Mouse (Mus musculus) midbrain, postnatal 0 days (tissue): ENCODE data around the gene Tex2. TPM values are rescaled to one million over a fixed set of nuclear protein-coding genes. Genes with fewer than 3 reads are reported as not detected.
"Not testable (repeated sequence)": the region's sequence is repeated elsewhere in the genome, so short reads cannot be mapped to it uniquely, and the experiment has no call there.

Experiments used
- ATAC-seq: fragments of 200-750 bp; cut with Nextera tagmentation; 2 replicates; pipeline ENCODE4 v1.8.0; 2017; ENCODE audit warnings: moderate number of reproducible peaks, mild to moderate bottlenecking, moderate TSS enrichment, moderate library complexity; ENCODE audit not compliant: low FRiP score
- DNase-seq: peaks from one replicate; pipeline ENCODE4 v3.0.0-alpha.2; 2015; ENCODE audit warnings: low spot score
- H3K27ac ChIP-seq: fragments of 300-500 bp; sonication (generic); 2 replicates; pipeline ENCODE4 v1.5.1; 2014; ENCODE audit warnings: low read depth, mild to moderate bottlenecking, low read length, mixed read lengths
- H3K27me3 ChIP-seq: fragments of 300-500 bp; sonication (generic); 2 replicates; pipeline ENCODE4 v1.6.1; 2014; ENCODE audit warnings: low read length, control low read depth, mixed read lengths; ENCODE audit not compliant: insufficient read depth
- H3K36me3 ChIP-seq: fragments of 300-500 bp; sonication (generic); 2 replicates; pipeline ENCODE4 v1.6.1; 2014; ENCODE audit warnings: low read length, control low read depth, mixed read lengths; ENCODE audit not compliant: insufficient read depth
- H3K4me1 ChIP-seq: fragments of 300-500 bp; sonication (generic); 2 replicates; pipeline ENCODE4 v1.6.1; 2014; ENCODE audit warnings: mild to moderate bottlenecking, control low read depth, antibody characterized with exemption, low read length, mixed read lengths; ENCODE audit not compliant: insufficient read depth
- H3K4me2 ChIP-seq: fragments of 300-500 bp; sonication (generic); 2 replicates; pipeline ENCODE4 v1.6.1; 2014; ENCODE audit warnings: low read depth, mild to moderate bottlenecking, low read length, mixed read lengths; ENCODE audit not compliant: poor library complexity, severe bottlenecking
- H3K4me3 ChIP-seq: fragments of 300-500 bp; sonication (generic); 2 replicates; pipeline ENCODE4 v1.5.1; 2014; ENCODE audit warnings: low read depth, mild to moderate bottlenecking, low read length, moderate library complexity
- H3K9ac ChIP-seq: fragments of 300-500 bp; sonication (generic); replicated peaks from 2 replicates; pipeline ENCODE4 v1.6.1; 2014; ENCODE audit warnings: mild to moderate bottlenecking, low read length, moderate library complexity, mixed read lengths; ENCODE audit not compliant: poor library complexity, severe bottlenecking
- H3K9me3 ChIP-seq: fragments of 300-500 bp; sonication (generic); 2 replicates; pipeline ENCODE4 v1.6.1; 2016; ENCODE audit warnings: low read length, control low read depth
- CTCF ChIP-seq: IDR thresholded peaks from 2 replicates; pipeline ENCODE4 v1.5.1; 2016; ENCODE audit warnings: antibody characterized with exemption, mild to moderate bottlenecking
- WGBS: fragments of 180-500 bp; shearing (Covaris S2); extraction: QIAGEN DNeasy Blood & Tissue Kit; methylation state at CpG from one replicate; pipeline ENCODE4 v1.1.7; 2014; 5-methylcytosine and 5-hydroxymethylcytosine counted together
- polyA plus RNA-seq: library from polyadenylated mRNA; unstranded; fragments of >200 nt; fragmentation: Nextera tagmentation; extraction: Ambion mirVana; gene quantifications from 2 replicates; pipeline ENCODE4 v1.2.1, GENCODE M21; 2015
- total RNA-seq: library from RNA; depleted of rRNA; stranded (reverse); fragments of >200 nt; gene quantifications from 2 replicates; pipeline ENCODE4 v1.2.3, GENCODE M21; 2014

Gene Tex2
- total and polyA plus RNA-seq, 2 experiments from 2014 or later = 36.3 to 69.5 TPM

GRCm38 (mm10) chr11:106637754-106638153, 24.5 kb upstream of the Tex2 start:
- no peak overlapping the region for H3K4me3 ChIP-seq
- DNase-seq = no peak
- H3K9me3 ChIP-seq = no peaks in the 10 kb centered on the region
- no peak for ATAC-seq
- H3K4me2 ChIP-seq = no peak overlapping the region
- no peaks in the 10 kb centered on the region for H3K27me3 ChIP-seq
- no peak for TF ChIP-seq CTCF
- H3K36me3 ChIP-seq = no peaks in the 10 kb centered on the region
- H3K4me1 ChIP-seq = no peaks in the 10 kb centered on the region
- no peak overlapping the region for H3K27ac ChIP-seq
- WGBS = 15% methylated on average over 7 of the region's 7 CpGs
- H3K9ac ChIP-seq = no peak overlapping the region

- WGBS = 44% methylated on average over 2 of the region's 2 CpGs
- no peak overlapping the region for H3K4me3 ChIP-seq
These were observed 22.7 kb upstream of the Tex2 start for GRCm38 (mm10) chr11:106635946-106636345.

GRCm38 (mm10) chr11:106634175-106634574, 21.0 kb upstream of the Tex2 start:
- H3K9ac ChIP-seq, H3K4me3 ChIP-seq, H3K4me2 ChIP-seq, DNase-seq, H3K27ac ChIP-seq, H3K9me3 ChIP-seq, ATAC-seq, H3K36me3 ChIP-seq, H3K4me1 ChIP-seq, H3K27me3 ChIP-seq: not testable (repeated sequence)
- 97% methylated on average over 3 of the region's 3 CpGs for WGBS

More at GRCm38 (mm10) chr11:106635946-106636345, 22.7 kb upstream of the Tex2 start:
- Histone ChIP-seq H3K27me3 (no peaks in the 10 kb centered on the region), H3K9me3 (no peaks in the 10 kb centered on the region), H3K4me1 (no peaks in the 10 kb centered on the region), H3K4me2 (no peak overlapping the region), H3K9ac (no peak overlapping the region), H3K27ac (no peak overlapping the region), H3K36me3 (no peaks in the 10 kb centered on the region)
- no peak for DNase-seq
- no peak for ATAC-seq
- TF ChIP-seq CTCF = no peak

GRCm38 (mm10) chr11:106633456-106633855, 20.2 kb upstream of the Tex2 start:
- Histone ChIP-seq H3K27me3 (no peaks in the 10 kb centered on the region), H3K4me1 (no peaks in the 10 kb centered on the region), H3K27ac (no peak overlapping the region), H3K4me2 (no peak overlapping the region), H3K36me3 (no peaks in the 10 kb centered on the region), H3K4me3 (no peak overlapping the region), H3K9ac (no peak overlapping the region), H3K9me3 (no peaks in the 10 kb centered on the region)
- 86% methylated on average over 2 of the region's 2 CpGs for WGBS
- no peak for ATAC-seq
- no peak for TF ChIP-seq CTCF
- no peak for DNase-seq

GRCm38 (mm10) chr11:106627692-106628091, 14.5 kb upstream of the Tex2 start:
- Histone ChIP-seq H3K27ac (no peak overlapping the region), H3K9me3 (no peaks in the 10 kb centered on the region), H3K27me3 (no peaks in the 10 kb centered on the region), H3K4me1 (no peaks in the 10 kb centered on the region), H3K36me3 (no peaks in the 10 kb centered on the region), H3K4me3 (no peak overlapping the region), H3K4me2 (no peak overlapping the region), H3K9ac (no peak overlapping the region)
- 16% methylated on average over 6 of the region's 6 CpGs for WGBS
- peak; percentile 94 for TF ChIP-seq CTCF
- DNase-seq (peak; percentile 84), ATAC-seq (no peak)

GRCm38 (mm10) chr11:106625577-106625976, 12.4 kb upstream of the Tex2 start:
- no peaks in the 10 kb centered on the region for H3K9me3 ChIP-seq
- H3K27ac ChIP-seq = no peak overlapping the region
- H3K4me1 ChIP-seq = no peaks in the 10 kb centered on the region
- DNase-seq (no peak), ATAC-seq (no peak)
- 29% methylated on average over 3 of the region's 3 CpGs for WGBS
- no peaks in the 10 kb centered on the region for H3K27me3 ChIP-seq
- no peak overlapping the region for H3K9ac ChIP-seq
- H3K36me3 ChIP-seq = no peaks in the 10 kb centered on the region
- TF ChIP-seq CTCF = peak; percentile 26; the same call in 1 of the 2 replicates
- no peak overlapping the region for H3K4me2 ChIP-seq
- no peak overlapping the region for H3K4me3 ChIP-seq
